Mouse (Mus musculus) CH12.LX (cell line): Measurements from ENCODE around the gene Gm20388. TPM values are rescaled to one million over a fixed set of nuclear protein-coding genes. Genes with fewer than 3 reads are reported as not detected.

Experiments
- DNase-seq: peaks from one replicate; pipeline ENCODE4 v3.0.0-alpha.2; 2013; ENCODE audit errors: extremely low read depth
- H3K27ac ChIP-seq: 2 replicates; pipeline ENCODE4 v1.5.1; 2012; ENCODE audit warnings: low read depth, mild to moderate bottlenecking, control low read depth, moderate library complexity; ENCODE audit not compliant: insufficient read depth
- H3K27me3 ChIP-seq: replicated peaks from 2 replicates; pipeline ENCODE3; 2012; ENCODE audit warnings: inconsistent platforms
- H3K36me3 ChIP-seq, 2 experiments: replicated peaks in 1 of 2; 2 replicates each; pipeline versions ENCODE3 to v1.6.1; 2012; ENCODE audit warnings: inconsistent platforms in 1 of 2, low read length in 1 of 2, mild to moderate bottlenecking in 1 of 2, mixed read lengths in 1 of 2, moderate library complexity in 1 of 2; ENCODE audit not compliant: control insufficient read depth in 1 of 2, insufficient read depth in 1 of 2
- H3K4me1 ChIP-seq, 2 experiments: 2 replicates each; pipeline ENCODE4 v1.6.1; 2012; ENCODE audit warnings: inconsistent platforms in 1 of 2, moderate library complexity in 1 of 2; ENCODE audit not compliant: insufficient read depth in 2 of 2, control insufficient read depth in 1 of 2
- H3K4me2 ChIP-seq: 2 replicates; pipeline ENCODE4 v1.6.1; 2012; ENCODE audit warnings: low read depth, mild to moderate bottlenecking, control low read depth; ENCODE audit not compliant: poor library complexity, insufficient read depth, severe bottlenecking
- H3K4me3 ChIP-seq, 3 experiments: fragments of 150-350 bp in 1 of 3; sonication (generic) in 1 of 3; replicated peaks in 1 of 3; 2 replicates each; pipeline versions ENCODE3 to v1.5.1; 2011 to 2012; ENCODE audit warnings: low read depth in 2 of 3, low read length in 2 of 3, mild to moderate bottlenecking in 2 of 3, moderate library complexity in 2 of 3, control low read depth in 1 of 3, improper control_type of control experiment in 1 of 3, inconsistent platforms in 1 of 3, mixed read lengths in 1 of 3; ENCODE audit not compliant: poor library complexity in 1 of 3
- H3K79me2 ChIP-seq: replicated peaks from 2 replicates; pipeline ENCODE4 v1.6.1; 2012; ENCODE audit warnings: mild to moderate bottlenecking, moderate library complexity; ENCODE audit not compliant: control insufficient read depth, poor library complexity, insufficient read depth, severe bottlenecking; ENCODE audit errors: extremely low read depth
- H3K9ac ChIP-seq: 2 replicates; pipeline ENCODE4 v1.6.1; 2012; ENCODE audit warnings: low read depth, mild to moderate bottlenecking, control low read depth, moderate library complexity; ENCODE audit not compliant: insufficient read depth
- H3K9me3 ChIP-seq: replicated peaks from 2 replicates; pipeline ENCODE3; 2012; ENCODE audit warnings: low read length, inconsistent platforms, mixed read lengths
- CTCF ChIP-seq, 2 experiments: IDR thresholded peaks in 1 of 2; conservative IDR thresholded peaks in 1 of 2; 2 replicates each; pipeline ENCODE4 v1.5.1; 2011 to 2012; ENCODE audit warnings: low read depth in 2 of 2, low read length in 2 of 2, improper control_type of control experiment in 1 of 2, inconsistent platforms in 1 of 2, mild to moderate bottlenecking in 1 of 2, moderate library complexity in 1 of 2
- ETS1 ChIP-seq: conservative IDR thresholded peaks from 2 replicates; pipeline ENCODE4 v1.6.1; 2012; ENCODE audit warnings: low read depth, mild to moderate bottlenecking, inconsistent platforms, low read length, improper control_type of control experiment, moderate library complexity
- GABPA ChIP-seq: IDR thresholded peaks from 2 replicates; pipeline ENCODE4 v1.6.1; 2012; ENCODE audit warnings: low read depth, low read length, improper control_type of control experiment, inconsistent platforms; ENCODE audit not compliant: insufficient replicate concordance
- HCFC1 ChIP-seq: IDR thresholded peaks from 2 replicates; pipeline ENCODE4 v1.6.1; 2012; ENCODE audit warnings: low read depth, mild to moderate bottlenecking, inconsistent platforms, low read length, improper control_type of control experiment
- IRF4 ChIP-seq: IDR thresholded peaks from 2 replicates; pipeline ENCODE4 v1.6.1; 2014; ENCODE audit warnings: low read depth, mild to moderate bottlenecking, inconsistent platforms, low read length, improper control_type of control experiment
- RAD21 ChIP-seq: IDR thresholded peaks from 2 replicates; pipeline ENCODE4 v1.6.1; 2011; ENCODE audit warnings: low read depth, mild to moderate bottlenecking, low read length, improper control_type of control experiment, moderate library complexity
- TCF12 ChIP-seq: IDR thresholded peaks from 2 replicates; pipeline ENCODE4 v1.6.1; 2014; ENCODE audit warnings: low read depth, mild to moderate bottlenecking, inconsistent platforms, low read length, improper control_type of control experiment
- USF1 ChIP-seq: IDR thresholded peaks from 2 replicates; pipeline ENCODE4 v1.6.1; 2014; ENCODE audit warnings: low read depth, mild to moderate bottlenecking, inconsistent platforms, low read length, improper control_type of control experiment
- ZKSCAN1 ChIP-seq: IDR thresholded peaks from 2 replicates; pipeline ENCODE4 v1.6.1; 2012; ENCODE audit warnings: low read depth, inconsistent platforms, low read length, improper control_type of control experiment, borderline replicate concordance
- dilution Hi-C: fragments of 300-500 bp; cut with MboI; formaldehyde crosslinking; loops from 2 replicates; pipeline ENCODE4 v1.14.3; 2020; ENCODE audit warnings: low sequenced_read_pairs; ENCODE audit not compliant: extremely low pct_unique_long_range_greater_than_20kb, extremely low pct_ligation_motif_present
- in situ Hi-C: fragments of 300-500 bp; cut with MboI; formaldehyde crosslinking; loops from 3 replicates; pipeline ENCODE4 v1.14.3; 2019; ENCODE audit warnings: low sequenced_read_pairs, low pct_ligation_motif_present, low pct_unique_long_range_greater_than_20kb, mixed read lengths
- polyA plus RNA-seq: library from polyadenylated mRNA; unstranded; fragments of >175 nt; gene quantifications from 2 replicates; pipeline ENCODE4 v1.2.1, GENCODE M21; 2012; ENCODE audit warnings: low read depth; ENCODE audit not compliant: insufficient read length
- total RNA-seq, 2 experiments: library from RNA; depleted of rRNA; stranded (reverse); fragments of 300-350 nt in 1 of 2; fragments of >200 nt in 1 of 2; gene quantifications; 2 replicates each; pipeline ENCODE4 v1.2.3; 2012 to 2014

The Gm20388 gene
- total and polyA plus RNA-seq, 3 experiments, result 14.8 to 26.3 (median 22.2) TPM

GRCm38 (mm10) chr8:120491166-120491793 is 580.6 kb downstream of the Gm20388 start:
- Histone ChIP-seq H3K4me3 (peak overlapping the region; percentile 72 to 94 (median 87)), H3K4me2 (peak overlapping the region; percentile 86), H3K9ac (peak overlapping the region; percentile 97; the same call in 1 of the 2 replicates), H3K36me3 (peaks cover 2 to 23% of the 10 kb centered on the region in 2 experiments), H3K79me2 (peaks cover 77% of the 10 kb centered on the region), H3K27me3 (no peaks in the 10 kb centered on the region), H3K4me1 (peaks cover 40 to 62% of the 10 kb centered on the region in 2 experiments), H3K9me3 (peaks cover 5% of the 10 kb centered on the region), H3K27ac (peak overlapping the region; percentile 19; the same call in 1 of the 2 replicates)
- TF ChIP-seq IRF4, result 0 out of 2 replicates have a peak, but pooled peaks have one; percentile 12
- no peak for TF ChIP-seq RAD21
- TF ChIP-seq HCFC1, result no peak
- TF ChIP-seq ETS1, result no peak
- 0 out of 2 replicates have a peak, but pooled peaks have one; percentile 10 for TF ChIP-seq TCF12
- in situ Hi-C loops, result loop anchor here (5.0 kb wide), 1 partner anchor 84 kb away; no protein-coding TSS in a partner anchor
- dilution Hi-C loops, result no loop called here
- no peak for DNase-seq

- Histone ChIP-seq H3K9ac (no peak overlapping the region), H3K27ac (no peak overlapping the region), H3K36me3 (peaks cover 2 to 32% of the 10 kb centered on the region in 2 experiments)
- DNase-seq, result no peak
- TF ChIP-seq IRF4 (no peak), CTCF (conservative IDR thresholded peaks at IDR 0.05 in 1 of 2, IDR thresholded peaks at IDR 0.05 in 1 of 2; ENCODE audit: low read depth in 2 of 2, low read length in 2 of 2) (no peak)
- TF ChIP-seq, all 38 proteins: peak for 0
- Histone ChIP-seq H3K4me2 (peak overlapping the region; percentile 86; the same call in 1 of the 2 replicates), H3K79me2 (peaks cover 86% of the 10 kb centered on the region), H3K27me3 (no peaks in the 10 kb centered on the region), H3K4me3 (no peak overlapping the region), H3K9me3 (no peaks in the 10 kb centered on the region), H3K4me1 (peaks cover 42 to 65% of the 10 kb centered on the region in 2 experiments)
- in situ Hi-C loops, result loop anchor here (5.0 kb wide), 1 partner anchor 85 kb away; no protein-coding TSS in a partner anchor
- dilution Hi-C loops, result no loop called here
These were observed 581.7 kb downstream of the Gm20388 start for GRCm38 (mm10) chr8:120492193-120492880.

GRCm38 (mm10) chr8:120492881-120493220 is 582.2 kb downstream of the Gm20388 start:
- Histone ChIP-seq H3K36me3 (peaks cover 2 to 36% of the 10 kb centered on the region in 2 experiments), H3K4me3 (no peak overlapping the region), H3K4me2 (peak overlapping the region; percentile 23), H3K27ac (no peak overlapping the region), H3K9me3 (no peaks in the 10 kb centered on the region), H3K79me2 (peaks cover 91% of the 10 kb centered on the region), H3K4me1 (peaks cover 42 to 70% of the 10 kb centered on the region in 2 experiments), H3K9ac (no peak overlapping the region), H3K27me3 (no peaks in the 10 kb centered on the region)
- in situ Hi-C loops, result loop anchor here (5.0 kb wide), 1 partner anchor 86 kb away; no protein-coding TSS in a partner anchor
- no peak for TF ChIP-seq USF1
- no peak for TF ChIP-seq GABPA
- TF ChIP-seq IRF4, result peak; percentile 58; the same call in 1 of the 2 replicates
- TF ChIP-seq ZKSCAN1, result no peak
- dilution Hi-C loops, result no loop called here
- no peak for DNase-seq
